Mouse (Mus musculus) heart, embryonic 14.5 days (tissue): ENCODE measurements around the gene Rps27. TPM values are rescaled to one million over a fixed set of nuclear protein-coding genes. Genes with fewer than 3 reads are reported as not detected.

Experiments used
- polyA plus RNA-seq: library from polyadenylated mRNA; unstranded; fragments of >200 nt; fragmentation: Nextera tagmentation; extraction: Ambion mirVana; gene quantifications from 2 replicates; pipeline ENCODE4 v1.2.1, GENCODE M21; 2014

The Rps27 gene
- polyA plus RNA-seq, 1 experiment from 2014 or later: 1,344 TPM

Other genes with a start within 250 kb of the Rps27 start
- gene Hax1, start 214.9 kb downstream of the Rps27 start, polyA plus RNA-seq: 78.4 and 81.9 TPM in 2 replicates
- 146 and 162 TPM in 2 replicates for gene 4933434E20Rik, start 162.0 kb downstream of the Rps27 start, polyA plus RNA-seq
- gene Ubap2l, start 161.0 kb downstream of the Rps27 start, polyA plus RNA-seq: 154 and 173 TPM in 2 replicates
- 236 and 242 TPM in 2 replicates for gene Tpm3, start 141.0 kb downstream of the Rps27 start, polyA plus RNA-seq
- 0.24 and 0.43 TPM in 2 replicates for gene Nup210l, start 109.5 kb downstream of the Rps27 start, polyA plus RNA-seq
- 12.1 and 12.6 TPM in 2 replicates for gene Rab13, start within 50 bp of the Rps27 start, polyA plus RNA-seq
- 95.1 and 96.7 TPM in 2 replicates for gene Jtb, start 17.9 kb upstream of the Rps27 start, polyA plus RNA-seq
- 1.9 and 3.5 TPM in 2 replicates for gene Creb3l4, start 29.9 kb upstream of the Rps27 start, polyA plus RNA-seq
- 86.6 and 88.2 TPM in 2 replicates for gene Slc39a1, start 34.5 kb upstream of the Rps27 start, polyA plus RNA-seq
- 7.5 and 8.7 TPM in 2 replicates for gene Crtc2, start 40.5 kb upstream of the Rps27 start, polyA plus RNA-seq
- gene Dennd4b, start 51.5 kb upstream of the Rps27 start, polyA plus RNA-seq: 5.4 and 5.6 TPM in 2 replicates
- gene Gatad2b, start 79.5 kb upstream of the Rps27 start, polyA plus RNA-seq: 8.2 and 9.4 TPM in 2 replicates
- gene Slc27a3, start 176.3 kb upstream of the Rps27 start, polyA plus RNA-seq: 4.3 and 4.6 TPM in 2 replicates
- 21.0 and 22.1 TPM in 2 replicates for gene Ints3, start 220.0 kb upstream of the Rps27 start, polyA plus RNA-seq